Mouse (Mus musculus) neural tube, embryonic 14.5 days (tissue): Measurements from ENCODE around the gene Ptgir. TPM values are rescaled to one million over a fixed set of nuclear protein-coding genes. Genes with fewer than 3 reads are reported as not detected.
A peak's percentile ranks its signal among the peaks of the same experiment; 100 is the strongest.

Source experiments
- ATAC-seq: fragments of 200-750 bp; cut with Nextera tagmentation; 2 replicates; pipeline ENCODE4 v1.8.0; 2017; ENCODE audit warnings: low read depth, mild to moderate bottlenecking, moderate TSS enrichment, moderate library complexity
- H3K27ac ChIP-seq: fragments of 300-500 bp; sonication (generic); 2 replicates; pipeline ENCODE4 v1.5.1; 2014; ENCODE audit warnings: low read depth, mild to moderate bottlenecking, control low read depth, low read length, moderate library complexity, mixed read lengths
- H3K27me3 ChIP-seq: fragments of 300-500 bp; sonication (generic); 2 replicates; pipeline ENCODE4 v1.6.1; 2014; ENCODE audit warnings: low read length; ENCODE audit not compliant: control insufficient read depth, insufficient read depth
- H3K36me3 ChIP-seq: fragments of 300-500 bp; sonication (generic); 2 replicates; pipeline ENCODE4 v1.6.1; 2014; ENCODE audit warnings: low read length, mixed read lengths; ENCODE audit not compliant: control insufficient read depth, insufficient read depth
- H3K4me1 ChIP-seq: fragments of 300-500 bp; sonication (generic); 2 replicates; pipeline ENCODE4 v1.6.1; 2014; ENCODE audit warnings: low read length; ENCODE audit not compliant: control insufficient read depth, insufficient read depth
- H3K4me2 ChIP-seq: fragments of 300-500 bp; sonication (generic); 2 replicates; pipeline ENCODE4 v1.6.1; 2014; ENCODE audit warnings: mild to moderate bottlenecking, low read depth, low read length, control low read depth
- H3K4me3 ChIP-seq: fragments of 300-500 bp; sonication (generic); 2 replicates; pipeline ENCODE4 v1.5.1; 2014; ENCODE audit warnings: low read depth, low read length, control low read depth, mixed read lengths
- H3K9ac ChIP-seq: fragments of 300-500 bp; sonication (generic); replicated peaks from 2 replicates; pipeline ENCODE4 v1.6.1; 2014; ENCODE audit warnings: low read depth, mild to moderate bottlenecking, control low read depth, low read length, mixed read lengths
- H3K9me3 ChIP-seq: fragments of 300-500 bp; sonication (generic); 2 replicates; pipeline ENCODE4 v1.6.1; 2016; ENCODE audit warnings: low read length; ENCODE audit not compliant: control insufficient read depth
- whole genome bisulfite sequencing: fragments of 180-500 bp; shearing (Covaris S2); extraction: QIAGEN DNeasy Blood & Tissue Kit; methylation state at CpG from one replicate; pipeline ENCODE4 v1.1.7; 2014; 5-methylcytosine and 5-hydroxymethylcytosine counted together
- polyA plus RNA-seq: library from polyadenylated mRNA; unstranded; fragments of >200 nt; fragmentation: Nextera tagmentation; extraction: Ambion mirVana; gene quantifications from 2 replicates; pipeline ENCODE4 v1.2.1, GENCODE M21; 2014

Ptgir gene
- polyA plus RNA-seq, 1 experiment from 2014 or later, result not detected

DNA sequence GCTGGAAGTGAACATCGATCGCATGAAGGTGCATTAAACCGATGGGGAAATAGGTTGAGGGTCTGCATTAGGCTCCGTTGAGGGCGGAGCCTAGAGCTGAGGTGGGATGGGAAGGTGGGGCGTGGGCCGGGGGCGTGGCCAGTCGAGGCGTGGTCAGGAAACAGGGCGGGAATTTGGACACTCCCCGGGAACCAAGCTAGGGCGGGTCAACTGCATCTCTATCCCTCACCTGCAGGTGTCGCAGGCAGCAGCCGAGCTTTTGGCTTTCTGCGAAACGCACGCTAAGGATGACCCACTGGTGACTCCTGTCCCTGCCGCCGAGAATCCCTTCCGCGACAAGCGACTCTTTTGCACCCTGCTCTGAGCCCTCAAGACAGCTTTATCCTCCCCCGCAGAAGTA lies 11.3 kb upstream of the Ptgir start:
- Histone ChIP-seq H3K27ac (no peak overlapping the region), H3K4me1 (peaks cover 11% of the 10 kb centered on the region; the same call in 1 of the 2 replicates), H3K27me3 (peaks cover 8% of the 10 kb centered on the region), H3K9me3 (no peaks in the 10 kb centered on the region), H3K36me3 (no peaks in the 10 kb centered on the region), H3K4me2 (peak overlapping the region; percentile 47), H3K9ac (no peak overlapping the region), H3K4me3 (peak overlapping the region; percentile 16; the same call in 1 of the 2 replicates)
- peak; percentile 12 for ATAC-seq
- under 1% methylated on average over 23 of the region's 24 CpGs for WGBS

GRCm38 (mm10) chr7:16895511-16895910 lies 10.8 kb upstream of the Ptgir start:
- no peaks in the 10 kb centered on the region for H3K36me3 ChIP-seq
- WGBS, result 24% methylated on average over 10 of the region's 10 CpGs
- no peak for ATAC-seq
- H3K9me3 ChIP-seq, result no peaks in the 10 kb centered on the region
- H3K4me1 ChIP-seq, result peaks cover 11% of the 10 kb centered on the region; the same call in 1 of the 2 replicates
- no peak overlapping the region; the same call in 1 of the 2 replicates for H3K4me3 ChIP-seq
- no peak overlapping the region for H3K27ac ChIP-seq
- H3K9ac ChIP-seq, result no peak overlapping the region
- peaks cover 5% of the 10 kb centered on the region; the same call in 1 of the 2 replicates for H3K27me3 ChIP-seq
- peak overlapping the region; percentile 47 for H3K4me2 ChIP-seq

GRCm38 (mm10) chr7:16900526-16900925 lies 5.8 kb upstream of the Ptgir start:
- WGBS, result 10% methylated on average over 5 of the region's 5 CpGs
- Histone ChIP-seq H3K4me2 (no peak overlapping the region), H3K4me3 (no peak overlapping the region), H3K9me3 (no peaks in the 10 kb centered on the region), H3K9ac (no peak overlapping the region), H3K27me3 (no peaks in the 10 kb centered on the region), H3K36me3 (no peaks in the 10 kb centered on the region), H3K4me1 (no peaks in the 10 kb centered on the region; the same call in 1 of the 2 replicates), H3K27ac (no peak overlapping the region)
- 0 out of 2 replicates have a peak, but pooled peaks have one; percentile 19 for ATAC-seq

DNA sequence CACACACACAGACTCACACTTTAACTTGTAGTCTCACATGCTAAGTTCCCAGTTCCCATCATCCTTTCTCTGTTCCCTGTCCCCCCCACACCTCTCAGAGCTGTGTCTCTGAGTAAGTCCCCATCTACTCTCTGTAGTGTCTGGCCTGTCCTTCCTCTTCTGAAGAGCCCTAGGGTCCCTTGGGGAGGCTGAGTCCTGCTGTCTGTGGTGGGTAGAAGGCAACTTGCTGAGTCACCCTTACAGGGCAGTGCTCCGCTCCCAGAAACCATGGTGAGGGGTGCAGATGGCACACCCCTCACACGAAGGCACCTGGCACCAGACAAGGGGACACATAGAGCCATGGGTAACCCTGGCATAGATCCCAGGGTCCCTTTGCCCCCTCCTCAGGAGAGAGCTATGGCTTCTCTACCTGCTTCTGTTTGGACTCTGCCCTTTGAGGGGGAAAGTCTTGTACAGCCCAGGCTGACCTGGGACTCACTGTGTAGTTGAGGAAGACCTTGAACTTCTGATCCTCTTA lies 2.8 kb upstream of the Ptgir start:
- Histone ChIP-seq H3K27ac (no peak overlapping the region), H3K36me3 (no peaks in the 10 kb centered on the region), H3K4me2 (no peak overlapping the region), H3K4me3 (no peak overlapping the region), H3K9me3 (no peaks in the 10 kb centered on the region), H3K4me1 (no peaks in the 10 kb centered on the region; the same call in 1 of the 2 replicates), H3K27me3 (no peaks in the 10 kb centered on the region), H3K9ac (no peak overlapping the region)
- 84% methylated on average over 2 of the region's 2 CpGs for WGBS
- ATAC-seq, result no peak

GRCm38 (mm10) chr7:16904120-16904675 lies 2.1 kb upstream of the Ptgir start:
- Histone ChIP-seq H3K36me3 (no peaks in the 10 kb centered on the region), H3K9me3 (no peaks in the 10 kb centered on the region), H3K4me1 (no peaks in the 10 kb centered on the region; the same call in 1 of the 2 replicates), H3K27me3 (no peaks in the 10 kb centered on the region), H3K27ac (no peak overlapping the region), H3K4me3 (no peak overlapping the region), H3K4me2 (no peak overlapping the region), H3K9ac (no peak overlapping the region)
- WGBS, result 54% methylated on average over 8 of the region's 10 CpGs
- no peak for ATAC-seq

DNA sequence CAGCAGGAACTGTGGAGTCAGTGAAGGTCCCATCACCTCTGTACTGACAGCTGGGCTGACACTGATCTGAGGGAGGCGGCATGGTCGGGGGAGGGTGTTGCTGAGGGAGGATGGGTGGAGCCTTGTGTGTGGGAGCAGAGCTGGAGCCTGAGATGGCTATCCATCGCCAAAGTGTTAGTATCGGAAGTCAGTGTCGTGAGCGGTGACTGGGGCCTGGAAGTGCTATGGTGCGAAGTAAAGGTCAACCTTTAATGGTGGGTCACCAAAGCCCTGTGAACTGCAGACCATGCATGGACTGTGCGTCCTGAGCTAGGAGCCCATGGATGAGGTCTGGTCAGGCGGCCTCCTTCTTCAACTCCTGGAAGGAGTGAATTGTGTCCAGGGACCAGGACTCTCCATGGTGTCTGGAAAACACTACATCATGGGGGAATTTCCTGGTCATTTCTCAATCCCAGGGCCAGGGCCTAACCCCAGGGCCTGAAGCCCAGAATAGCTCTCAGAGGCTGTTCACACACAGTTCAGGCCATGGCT lies 734 bp upstream of the Ptgir start:
- no peak overlapping the region for H3K27ac ChIP-seq
- no peak overlapping the region for H3K4me3 ChIP-seq
- H3K9ac ChIP-seq, result no peak overlapping the region
- no peaks in the 10 kb centered on the region for H3K27me3 ChIP-seq
- H3K4me2 ChIP-seq, result no peak overlapping the region
- no peaks in the 10 kb centered on the region; the same call in 1 of the 2 replicates for H3K4me1 ChIP-seq
- H3K36me3 ChIP-seq, result no peaks in the 10 kb centered on the region
- no peaks in the 10 kb centered on the region for H3K9me3 ChIP-seq
- WGBS, result 54% methylated on average over 9 of the region's 9 CpGs
- no peak for ATAC-seq

DNA sequence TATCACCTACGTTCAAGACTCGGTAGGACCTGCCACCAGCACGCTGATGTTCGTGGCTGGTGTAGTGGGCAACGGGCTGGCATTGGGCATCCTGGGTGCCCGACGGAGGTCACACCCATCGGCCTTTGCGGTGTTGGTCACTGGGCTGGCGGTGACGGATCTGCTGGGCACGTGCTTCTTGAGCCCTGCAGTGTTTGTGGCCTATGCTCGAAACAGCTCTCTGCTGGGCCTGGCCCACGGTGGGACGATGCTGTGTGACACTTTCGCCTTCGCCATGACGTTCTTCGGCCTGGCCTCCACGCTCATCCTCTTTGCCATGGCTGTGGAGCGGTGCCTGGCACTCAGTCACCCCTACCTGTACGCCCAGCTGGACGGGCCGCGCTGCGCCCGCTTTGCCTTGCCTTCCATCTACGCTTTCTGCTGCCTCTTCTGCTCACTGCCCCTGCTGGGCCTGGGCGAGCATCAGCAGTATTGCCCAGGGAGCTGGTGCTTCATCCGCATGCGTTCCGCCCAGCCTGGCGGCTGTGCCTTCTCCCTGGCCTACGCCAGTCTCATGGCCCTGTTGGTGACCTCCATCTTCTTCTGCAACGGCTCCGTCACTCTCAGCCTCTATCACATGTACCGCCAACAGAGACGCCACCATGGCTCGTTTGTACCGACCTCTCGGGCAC lies 734 bp downstream of the Ptgir start:
- Histone ChIP-seq H3K9me3 (no peaks in the 10 kb centered on the region), H3K27me3 (no peaks in the 10 kb centered on the region), H3K27ac (no peak overlapping the region), H3K4me2 (no peak overlapping the region), H3K36me3 (no peaks in the 10 kb centered on the region), H3K9ac (0 out of 2 replicates have a peak overlapping the region, but pooled peaks have one; percentile 8), H3K4me3 (no peak overlapping the region), H3K4me1 (no peaks in the 10 kb centered on the region)
- 93% methylated on average over 40 of the region's 41 CpGs for WGBS
- no peak for ATAC-seq

GRCm38 (mm10) chr7:16907842-16908241 lies 1.6 kb downstream of the Ptgir start:
- ATAC-seq, result no peak
- Histone ChIP-seq H3K9me3 (no peaks in the 10 kb centered on the region), H3K4me2 (no peak overlapping the region), H3K27me3 (no peaks in the 10 kb centered on the region), H3K27ac (no peak overlapping the region), H3K9ac (no peak overlapping the region), H3K4me3 (no peak overlapping the region), H3K36me3 (no peaks in the 10 kb centered on the region), H3K4me1 (no peaks in the 10 kb centered on the region)
- 79% methylated on average over 7 of the region's 7 CpGs for WGBS

DNA sequence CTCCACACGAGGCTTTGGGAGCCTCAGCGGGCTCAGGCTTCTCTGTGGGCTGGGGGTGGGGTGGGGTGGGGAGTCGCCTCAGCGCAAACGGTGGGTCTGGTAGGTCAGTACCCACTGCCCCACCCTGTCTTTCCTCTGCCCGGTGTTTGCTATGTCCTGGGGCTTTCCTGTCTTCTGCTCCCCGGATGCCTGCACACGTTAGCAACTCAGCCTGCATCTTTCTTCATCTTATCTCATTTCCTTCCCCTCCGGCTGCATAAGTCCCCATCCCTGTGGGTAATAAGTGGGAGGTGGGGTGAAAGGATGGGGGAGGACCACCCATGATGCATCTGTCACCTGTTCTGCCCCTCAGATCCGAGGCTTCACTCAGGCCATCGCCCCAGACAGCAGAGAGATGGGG lies 2.1 kb downstream of the Ptgir start:
- H3K9me3 ChIP-seq, result no peaks in the 10 kb centered on the region
- 0 out of 2 replicates have a peak, but pooled peaks cover 3% of the 10 kb centered on the region for H3K36me3 ChIP-seq
- H3K27ac ChIP-seq, result no peak overlapping the region
- H3K4me2 ChIP-seq, result no peak overlapping the region
- H3K27me3 ChIP-seq, result no peaks in the 10 kb centered on the region
- no peak overlapping the region for H3K4me3 ChIP-seq
- 64% methylated on average over 11 of the region's 11 CpGs for WGBS
- peak overlapping the region; percentile 34; the same call in 1 of the 2 replicates for H3K9ac ChIP-seq
- no peak for ATAC-seq
- no peaks in the 10 kb centered on the region for H3K4me1 ChIP-seq
